Mouse (Mus musculus): Measurements from ENCODE around the gene Gm16368.
"Not testable (repeated sequence)": the region's sequence is repeated elsewhere in the genome, so short reads cannot be mapped to it uniquely, and the experiment has no call there.

Gene Gm16368

GRCm38 (mm10) chr12:88083397-88083796 lies at the start of gene Gm16368:
Gm16368 (plus strand) TSS chr12:88083697.
- not testable (repeated sequence) for DNase-seq (ENCODE audit: low spot score)

DNA sequence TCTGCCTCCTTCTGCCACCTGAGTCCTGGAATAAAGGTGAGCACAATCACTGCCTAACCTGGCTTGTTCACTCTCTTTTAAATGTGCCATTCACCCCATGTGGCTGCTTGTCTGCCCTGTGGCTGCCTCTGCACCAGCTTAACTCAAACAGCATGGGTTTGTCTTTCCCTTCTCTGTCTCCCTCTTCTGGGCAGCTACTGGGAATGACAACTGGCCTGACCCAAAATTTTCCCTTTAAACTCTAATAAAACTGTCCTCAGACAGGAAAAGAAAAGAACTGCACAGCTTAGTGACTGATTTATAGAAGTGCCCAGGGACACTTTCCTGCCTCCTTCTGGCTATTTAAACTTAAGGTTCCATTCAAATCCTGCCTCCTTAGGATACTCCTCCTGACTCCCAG lies 44.4 kb upstream of the Gm16368 start:
- not testable (repeated sequence) for DNase-seq (ENCODE audit: low spot score)

DNA sequence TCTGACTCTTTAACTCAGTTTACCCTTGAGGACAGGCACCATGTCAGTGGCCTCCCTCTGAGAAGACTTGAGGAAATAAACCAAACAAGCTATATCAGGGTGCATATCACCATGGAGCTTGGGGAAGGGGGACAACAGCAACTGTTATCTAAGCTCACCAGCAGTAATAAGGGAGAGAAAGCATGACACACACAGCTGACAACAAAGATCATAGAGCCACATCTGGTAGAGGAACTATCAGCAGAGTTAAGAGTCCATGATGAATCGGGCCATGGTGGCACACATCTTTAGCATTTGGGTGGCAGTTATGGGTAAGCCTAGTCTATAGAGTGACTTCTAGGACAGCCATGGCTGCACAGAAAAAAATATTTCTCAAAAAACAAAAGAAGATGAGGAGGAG lies 43.8 kb upstream of the Gm16368 start:
- not testable (repeated sequence) for DNase-seq (ENCODE audit: low spot score)

- DNase-seq (ENCODE audit: low spot score): not testable (repeated sequence)
Measured at GRCm38 (mm10) chr12:88045226-88045625, 38.3 kb upstream of the Gm16368 start.

Measured in ovary, postnatal 14 days (tissue).